Mouse (Mus musculus): Measurements from ENCODE around the gene Ly6g5b. TPM values are rescaled to one million over a fixed set of nuclear protein-coding genes. Genes with fewer than 3 reads are reported as not detected.

Gene Ly6g5b
- total and polyA plus RNA-seq, 2 experiments from 2014 or later: not detected

DNA sequence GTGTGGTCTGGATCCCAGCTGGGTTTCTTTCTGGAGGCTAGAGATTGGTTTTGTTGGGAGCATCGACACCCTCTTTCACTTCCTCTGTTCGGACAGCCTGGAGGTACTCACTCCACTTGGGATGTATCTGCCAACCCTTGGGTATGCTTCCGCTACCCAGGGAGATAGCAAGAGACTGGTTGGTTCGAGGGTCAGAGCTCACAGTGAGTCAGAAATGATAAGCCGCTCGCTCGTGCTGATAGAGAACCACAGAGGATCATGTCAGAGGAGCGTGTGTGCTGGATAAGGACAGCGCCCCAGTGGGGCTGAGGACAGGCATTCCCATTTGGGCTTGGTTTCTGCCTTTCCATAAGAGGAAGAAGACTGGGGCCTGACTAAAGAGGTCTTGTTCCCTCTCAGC lies 35.5 kb downstream of the Ly6g5b start:
- WGBS: 10% methylated on average over 9 of the region's 9 CpGs
- H3K4me3 ChIP-seq (ENCODE audit: low read depth, low read length): no peak overlapping the region
- no peaks in the 10 kb centered on the region; the same call in 1 of the 2 replicates for H3K27me3 ChIP-seq (ENCODE audit: control insufficient read depth, insufficient read depth, low read length)
- ATAC-seq (ENCODE audit: insufficient read depth, low read depth): 0 out of 2 replicates have a peak, but pooled peaks have one; percentile 24
- H3K27ac ChIP-seq (ENCODE audit: low read depth): no peak overlapping the region
- H3K36me3 ChIP-seq (replicated peaks; ENCODE audit: control insufficient read depth, insufficient read depth, low read length): no peaks in the 10 kb centered on the region
- no peak for DNase-seq (ENCODE audit: low spot score)
- H3K9me3 ChIP-seq (replicated peaks; ENCODE audit: control insufficient read depth, low read length): no peaks in the 10 kb centered on the region
- peak; percentile 18; the same call in 1 of the 2 replicates for TF ChIP-seq CTCF (IDR thresholded peaks at IDR 0.05; ENCODE audit: low read depth)
- no peak for TF ChIP-seq EP300 (IDR thresholded peaks at IDR 0.05; ENCODE audit: low read depth)
- H3K9ac ChIP-seq (replicated peaks; ENCODE audit: low read depth, low read length): no peak overlapping the region
- peaks cover 15% of the 10 kb centered on the region; the same call in 1 of the 2 replicates for H3K4me1 ChIP-seq (ENCODE audit: control insufficient read depth, insufficient read depth)
- peak overlapping the region; percentile 42 for H3K4me2 ChIP-seq (ENCODE audit: low read depth, low read length)

DNA sequence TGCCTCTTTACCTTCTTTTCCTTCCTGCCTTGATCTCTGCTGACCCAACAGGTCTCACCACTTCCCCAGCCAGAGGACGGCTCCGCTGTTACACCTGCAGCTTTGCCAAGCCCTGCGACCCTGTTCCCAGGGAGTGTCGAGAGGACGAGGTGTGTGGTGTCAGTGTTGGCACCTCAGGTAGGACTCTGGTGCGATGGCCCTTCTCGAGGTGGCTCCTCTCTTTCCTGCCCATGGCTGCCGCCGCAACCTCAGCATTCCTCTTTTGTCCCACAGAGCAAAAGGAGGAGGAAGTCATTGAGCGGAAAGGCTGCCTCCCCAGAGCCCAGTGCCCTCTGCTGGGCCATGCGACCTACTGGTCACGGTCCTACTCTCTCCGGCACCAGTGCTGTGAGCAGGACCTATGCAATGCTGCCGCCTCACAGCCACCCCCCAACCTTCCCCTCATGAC lies 37.4 kb downstream of the Ly6g5b start, which contains the start of gene Ly6g6d:
Gene Ly6g6d (minus strand): TSS at position 280 of the 448 bp plus-strand sequence.
- Histone ChIP-seq H3K36me3 (replicated peaks; ENCODE audit: control insufficient read depth, insufficient read depth, low read length) (no peaks in the 10 kb centered on the region), H3K4me1 (ENCODE audit: control insufficient read depth, insufficient read depth) (peaks cover 15% of the 10 kb centered on the region; the same call in 1 of the 2 replicates), H3K9ac (replicated peaks; ENCODE audit: low read depth, low read length) (peak within 1 kb of the TSS; percentile 51), H3K27ac (ENCODE audit: low read depth) (no peak within 1 kb of the TSS), H3K4me2 (ENCODE audit: low read depth, low read length) (peak within 1 kb of the TSS; percentile 58), H3K9me3 (replicated peaks; ENCODE audit: control insufficient read depth, low read length) (no peaks in the 10 kb centered on the region), H3K27me3 (ENCODE audit: control insufficient read depth, insufficient read depth, low read length) (no peaks in the 10 kb centered on the region; the same call in 1 of the 2 replicates), H3K4me3 (ENCODE audit: low read depth, low read length) (peak within 1 kb of the TSS; percentile 36)
- 11% methylated on average over 14 of the region's 14 CpGs for WGBS
- TF ChIP-seq CTCF (IDR thresholded peaks at IDR 0.05; ENCODE audit: low read depth) (peak; percentile 62), EP300 (IDR thresholded peaks at IDR 0.05; ENCODE audit: low read depth) (no peak)
- peak; percentile 82 for ATAC-seq (ENCODE audit: insufficient read depth, low read depth)
- peak; percentile 73 for DNase-seq (ENCODE audit: low spot score)

- no peak for DNase-seq (ENCODE audit: low spot score)
These were observed 37.9 kb downstream of the Ly6g5b start for GRCm38 (mm10) chr17:35077285-35077684.

DNA sequence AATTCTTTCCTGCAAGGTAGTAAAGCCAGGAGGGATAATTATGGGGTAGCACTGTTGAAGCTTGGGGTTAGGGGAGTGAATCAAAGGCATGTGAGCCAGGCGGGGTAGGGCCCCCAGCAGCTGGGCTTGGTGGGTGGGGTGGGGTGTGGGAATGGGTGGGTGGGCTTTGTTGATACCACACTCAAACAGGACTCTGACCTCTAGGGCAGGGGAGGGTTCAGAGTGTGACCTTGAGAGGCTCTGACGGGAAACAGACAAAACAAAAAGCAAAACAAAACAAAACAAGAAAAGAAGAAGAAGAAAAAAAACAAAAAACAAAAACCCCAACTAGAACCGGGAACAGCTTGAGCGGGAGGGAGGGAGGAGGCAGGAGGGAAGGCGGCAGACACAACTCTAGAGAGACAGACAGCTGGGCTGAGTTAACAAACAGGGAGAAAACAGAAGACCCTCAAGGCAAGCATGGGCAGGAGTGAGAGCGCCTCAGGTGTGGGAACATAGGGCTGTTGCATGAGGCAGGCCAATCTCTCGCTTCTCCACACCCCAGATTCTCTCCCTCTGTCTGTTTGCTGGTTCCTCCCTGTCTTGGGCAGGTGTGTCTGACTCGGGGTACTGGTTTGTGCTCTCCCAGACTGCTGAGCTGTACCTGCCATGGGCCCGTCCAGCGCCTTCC lies 38.6 kb downstream of the Ly6g5b start, which contains the start of gene Ly6g6e:
Gene Ly6g6e (plus strand): TSS at position 396 of the 670 bp plus-strand sequence.
- ATAC-seq (ENCODE audit: insufficient read depth, low read depth): no peak
- H3K9me3 ChIP-seq (replicated peaks; ENCODE audit: control insufficient read depth, low read length): no peaks in the 10 kb centered on the region
- H3K36me3 ChIP-seq (replicated peaks; ENCODE audit: control insufficient read depth, insufficient read depth, low read length): no peaks in the 10 kb centered on the region
- peak within 1 kb of the TSS; percentile 58 for H3K4me2 ChIP-seq (ENCODE audit: low read depth, low read length)
- H3K4me3 ChIP-seq (ENCODE audit: low read depth, low read length): peak within 1 kb of the TSS; percentile 36
- H3K4me1 ChIP-seq (ENCODE audit: control insufficient read depth, insufficient read depth): peaks cover 15% of the 10 kb centered on the region; the same call in 1 of the 2 replicates
- no peaks in the 10 kb centered on the region; the same call in 1 of the 2 replicates for H3K27me3 ChIP-seq (ENCODE audit: control insufficient read depth, insufficient read depth, low read length)
- H3K27ac ChIP-seq (ENCODE audit: low read depth): no peak within 1 kb of the TSS
- peak within 1 kb of the TSS; percentile 51 for H3K9ac ChIP-seq (replicated peaks; ENCODE audit: low read depth, low read length)
- TF ChIP-seq EP300 (IDR thresholded peaks at IDR 0.05; ENCODE audit: low read depth) (no peak), CTCF (IDR thresholded peaks at IDR 0.05; ENCODE audit: low read depth) (no peak)
- 50% methylated on average over 10 of the region's 10 CpGs for WGBS
- DNase-seq (ENCODE audit: low spot score): no peak

More at GRCm38 (mm10) chr17:35077285-35077684, 37.9 kb downstream of the Ly6g5b start:
- WGBS: 37% methylated on average over 2 of the region's 2 CpGs
- H3K27me3 ChIP-seq (ENCODE audit: control insufficient read depth, insufficient read depth, low read length): no peaks in the 10 kb centered on the region; the same call in 1 of the 2 replicates
- H3K9me3 ChIP-seq (replicated peaks; ENCODE audit: control insufficient read depth, low read length): no peaks in the 10 kb centered on the region
- H3K4me3 ChIP-seq (ENCODE audit: low read depth, low read length): peak overlapping the region; percentile 36
- H3K9ac ChIP-seq (replicated peaks; ENCODE audit: low read depth, low read length): no peak overlapping the region; the same call in 1 of the 2 replicates
- no peaks in the 10 kb centered on the region for H3K36me3 ChIP-seq (replicated peaks; ENCODE audit: control insufficient read depth, insufficient read depth, low read length)
- TF ChIP-seq EP300 (IDR thresholded peaks at IDR 0.05; ENCODE audit: low read depth): no peak
- no peak for TF ChIP-seq CTCF (IDR thresholded peaks at IDR 0.05; ENCODE audit: low read depth)
- H3K4me2 ChIP-seq (ENCODE audit: low read depth, low read length): peak overlapping the region; percentile 58
- no peak overlapping the region for H3K27ac ChIP-seq (ENCODE audit: low read depth)
- ATAC-seq (ENCODE audit: insufficient read depth, low read depth): no peak
- peaks cover 15% of the 10 kb centered on the region; the same call in 1 of the 2 replicates for H3K4me1 ChIP-seq (ENCODE audit: control insufficient read depth, insufficient read depth)

DNA sequence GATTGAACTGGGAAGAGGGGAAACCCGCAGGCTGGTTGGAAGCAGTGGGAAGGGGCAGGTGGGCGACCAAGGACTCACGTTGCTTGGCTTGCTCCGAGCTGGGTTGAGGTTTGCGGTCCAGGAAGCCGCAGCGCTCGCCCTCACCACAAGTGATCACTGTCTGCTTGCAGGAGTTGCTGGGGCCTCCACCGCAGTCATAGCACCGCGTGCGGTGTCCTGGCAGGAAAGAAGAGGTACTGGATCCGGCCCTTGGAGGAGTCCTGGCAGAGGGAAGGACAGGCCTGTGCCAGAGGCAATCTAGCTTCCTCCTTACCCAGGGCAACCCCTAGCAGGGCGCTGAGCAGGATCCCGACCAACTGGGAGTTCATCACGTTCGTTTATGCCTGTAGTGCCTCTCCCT lies 41.1 kb downstream of the Ly6g5b start:
- H3K9ac ChIP-seq (replicated peaks; ENCODE audit: low read depth, low read length): no peak overlapping the region
- H3K4me3 ChIP-seq (ENCODE audit: low read depth, low read length): no peak overlapping the region
- 48% methylated on average over 17 of the region's 17 CpGs for WGBS
- TF ChIP-seq EP300 (IDR thresholded peaks at IDR 0.05; ENCODE audit: low read depth) (no peak), CTCF (IDR thresholded peaks at IDR 0.05; ENCODE audit: low read depth) (no peak)
- ATAC-seq (ENCODE audit: insufficient read depth, low read depth) (no peak), DNase-seq (ENCODE audit: low spot score) (no peak)
- peaks cover 9% of the 10 kb centered on the region; the same call in 1 of the 2 replicates for H3K4me1 ChIP-seq (ENCODE audit: control insufficient read depth, insufficient read depth)
- H3K36me3 ChIP-seq (replicated peaks; ENCODE audit: control insufficient read depth, insufficient read depth, low read length): no peaks in the 10 kb centered on the region
- H3K4me2 ChIP-seq (ENCODE audit: low read depth, low read length): no peak overlapping the region
- H3K9me3 ChIP-seq (replicated peaks; ENCODE audit: control insufficient read depth, low read length): no peaks in the 10 kb centered on the region
- H3K27ac ChIP-seq (ENCODE audit: low read depth): no peak overlapping the region
- no peaks in the 10 kb centered on the region; the same call in none of the 2 replicates for H3K27me3 ChIP-seq (ENCODE audit: control insufficient read depth, insufficient read depth, low read length)

Data from heart, postnatal 0 days (tissue).